In the genomic region with DNA sequence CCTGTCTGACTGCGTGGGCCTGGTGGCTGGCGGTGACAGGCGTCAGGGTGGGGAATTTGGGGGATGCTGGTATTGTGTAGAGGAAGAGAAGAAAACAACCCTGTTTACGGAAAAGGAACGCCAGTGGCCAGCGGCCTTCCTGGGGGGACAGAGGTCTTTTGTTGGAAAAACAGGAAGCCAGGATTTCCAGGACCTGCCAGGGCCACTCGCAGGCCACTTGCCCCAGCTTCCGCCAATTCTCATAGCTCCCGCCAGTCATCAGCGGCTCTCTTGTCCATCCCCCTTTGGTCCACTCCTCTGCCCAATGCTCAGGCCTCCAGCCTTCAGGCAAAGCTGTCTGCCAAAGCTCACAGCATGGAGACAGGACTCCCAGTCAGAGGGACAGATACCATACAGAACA, we compare ENCODE assay signal across 9 mouse cellular contexts. TPM values are rescaled to one million over a fixed set of nuclear protein-coding genes. Genes with fewer than 3 reads are reported as not detected.
DNase-seq lines count a peak whose midpoint lies in the region; ATAC-seq and TF ChIP-seq lines count a peak whose summit lies in the region.
"Had no signal": no experiment of that assay in that cellular context is flagged by ENCODE, and none has a peak within 500 bp of the region (broad histone marks: within the 10 kb centered on the region; RNA-seq: fewer than 3 reads in every experiment).

No protein-coding gene starts in this region.

- peaks cover 32% of the 10 kb centered on the region for H3K4me1 ChIP-seq in forebrain, embryonic 12.5 days
- peaks cover 18% of the 10 kb centered on the region for H3K4me1 ChIP-seq in forebrain, embryonic 14.5 days (ENCODE audit: control insufficient read depth, insufficient read depth, low read length)
- H3K4me1 ChIP-seq in cerebellum, adult 2 months (ENCODE audit: control insufficient read depth, insufficient read depth, low read length): peaks cover 58% of the 10 kb centered on the region
- peaks cover 43% of the 10 kb centered on the region in 2 experiments for H3K4me1 ChIP-seq in heart, embryonic 14.5 days (ENCODE audit: control insufficient read depth in 2 of 2, insufficient read depth in 2 of 2, low read length in 2 of 2)
- H3K4me1 ChIP-seq in neural tube, embryonic 13.5 days (replicated peaks): peaks cover 27% of the 10 kb centered on the region

- no peaks in the 10 kb centered on the region for H3K36me3 ChIP-seq in forebrain, embryonic 12.5 days (replicated peaks)
- H3K36me3 ChIP-seq in forebrain, embryonic 14.5 days (ENCODE audit: control insufficient read depth, insufficient read depth, low read length): no peaks in the 10 kb centered on the region
- H3K36me3 ChIP-seq in heart, embryonic 14.5 days (ENCODE audit: control insufficient read depth, insufficient read depth, low read length): no peaks in the 10 kb centered on the region
- no peaks in the 10 kb centered on the region for H3K36me3 ChIP-seq in neural tube, embryonic 13.5 days

- H3K9me3 ChIP-seq in forebrain, embryonic 12.5 days: no peaks in the 10 kb centered on the region
- H3K9me3 ChIP-seq in forebrain, embryonic 14.5 days (replicated peaks; ENCODE audit: control insufficient read depth, low read length): no peaks in the 10 kb centered on the region
- no peaks in the 10 kb centered on the region for H3K9me3 ChIP-seq in heart, embryonic 14.5 days (ENCODE audit: control insufficient read depth, low read length)
- no peaks in the 10 kb centered on the region for H3K9me3 ChIP-seq in neural tube, embryonic 13.5 days

- ATAC-seq in forebrain, embryonic 12.5 days (ENCODE audit: low FRiP score): no peak
- no peak for ATAC-seq in forebrain, embryonic 14.5 days
- ATAC-seq in heart, embryonic 14.5 days (ENCODE audit: insufficient number of reproducible peaks, insufficient read depth, low FRiP score, low read depth): no peak
- no peak for ATAC-seq in neural tube, embryonic 13.5 days (ENCODE audit: low read depth)

- no peak overlapping the region for H3K9ac ChIP-seq in forebrain, embryonic 12.5 days
- no peak overlapping the region for H3K9ac ChIP-seq in forebrain, embryonic 14.5 days (ENCODE audit: low read length)
- peak overlapping the region; percentile 48; the same call in 1 of the 2 replicates for H3K9ac ChIP-seq in heart, embryonic 14.5 days (ENCODE audit: low read length)
- no peak overlapping the region for H3K9ac ChIP-seq in neural tube, embryonic 13.5 days

- no peak overlapping the region for H3K4me3 ChIP-seq in forebrain, embryonic 12.5 days (replicated peaks)
- no peak overlapping the region for H3K4me3 ChIP-seq in forebrain, embryonic 14.5 days (ENCODE audit: low read depth, low read length)
- H3K4me3 ChIP-seq in cerebellum, adult 2 months (replicated peaks; ENCODE audit: insufficient read depth, low read depth, low read length): no peak overlapping the region
- no peak overlapping the region for H3K4me3 ChIP-seq in heart, embryonic 14.5 days (ENCODE audit: control insufficient read depth in 1 of 2, insufficient read depth in 1 of 2, low read depth in 1 of 2, low read length in 2 of 2)
- no peak overlapping the region for H3K4me3 ChIP-seq in neural tube, embryonic 13.5 days
- H3K4me3 ChIP-seq: myocyte had no signal

- DNase-seq in forebrain, embryonic 14.5 days (ENCODE audit: low spot score): no peak
- DNase-seq in cerebellum, adult 2 months: peak; percentile 55 to 67
- DNase-seq in kidney, postnatal 10 days: peak; percentile 77
- DNase-seq in B cell, adult 2 months: no peak
- DNase-seq in yolk sac, embryonic 10.5 days (ENCODE audit: low spot score): no peak

- TF ChIP-seq CTCF in cerebellum, adult 2 months (IDR thresholded peaks at IDR 0.05; ENCODE audit: borderline replicate concordance, insufficient read depth, low read depth, low read length): no peak

- H3K27me3 ChIP-seq in forebrain, embryonic 12.5 days: 0 out of 2 replicates have a peak, but pooled peaks cover 3% of the 10 kb centered on the region
- no peaks in the 10 kb centered on the region for H3K27me3 ChIP-seq in forebrain, embryonic 14.5 days (replicated peaks; ENCODE audit: control insufficient read depth, insufficient read depth, low read length)
- no peaks in the 10 kb centered on the region for H3K27me3 ChIP-seq in cerebellum, adult 2 months (ENCODE audit: control insufficient read depth, insufficient read depth, low read length)
- no peaks in the 10 kb centered on the region for H3K27me3 ChIP-seq in heart, embryonic 14.5 days (ENCODE audit: control insufficient read depth, insufficient read depth, low read length)
- H3K27me3 ChIP-seq in neural tube, embryonic 13.5 days: no peaks in the 10 kb centered on the region

- H3K4me2 ChIP-seq in forebrain, embryonic 12.5 days: no peak overlapping the region
- no peak overlapping the region for H3K4me2 ChIP-seq in forebrain, embryonic 14.5 days (ENCODE audit: low read length)
- no peak overlapping the region for H3K4me2 ChIP-seq in heart, embryonic 14.5 days (ENCODE audit: low read length)
- H3K4me2 ChIP-seq in neural tube, embryonic 13.5 days: no peak overlapping the region

- H3K27ac ChIP-seq in forebrain, embryonic 12.5 days: peak overlapping the region; percentile 50; the same call in 1 of the 2 replicates
- no peak overlapping the region for H3K27ac ChIP-seq in forebrain, embryonic 14.5 days (ENCODE audit: low read depth, low read length)
- H3K27ac ChIP-seq in cerebellum, adult 2 months (ENCODE audit: insufficient read depth, low read length): peak overlapping the region; percentile 75; the same call in 1 of the 2 replicates
- peak overlapping the region; percentile 90 to 95 for H3K27ac ChIP-seq in heart, embryonic 14.5 days (replicated peaks in 1 of 2; ENCODE audit: control insufficient read depth in 1 of 2, insufficient read depth in 1 of 2, low read depth in 2 of 2, low read length in 2 of 2)
- peak overlapping the region; percentile 74 for H3K27ac ChIP-seq in neural tube, embryonic 13.5 days (replicated peaks)

- 62% methylated on average over 10 of the region's 10 CpGs for WGBS in forebrain, embryonic 12.5 days
- 69% methylated on average over 10 of the region's 10 CpGs for WGBS in forebrain, embryonic 14.5 days
- WGBS in cerebellum, adult 2 months: 42% methylated on average over 10 of the region's 10 CpGs
- 18% methylated on average over 10 of the region's 10 CpGs for WGBS in heart, embryonic 14.5 days
- WGBS in neural tube, embryonic 13.5 days: 67% methylated on average over 10 of the region's 10 CpGs

- TF ChIP-seq POLR2A in cerebellum, adult 2 months (IDR thresholded peaks at IDR 0.05; ENCODE audit: borderline replicate concordance, insufficient read depth, low read length): no peak

RNA-seq across cellular contexts. Expression of a gene that starts 20.7 kb away (rescaled TPM):
- 63.1 and 64.3 TPM in 2 replicates for polyA plus RNA-seq in forebrain, embryonic 12.5 days (2016; fragmentation: Nextera tagmentation; extraction: Ambion mirVana)
- polyA plus RNA-seq in forebrain, embryonic 14.5 days (2014; fragmentation: Nextera tagmentation; extraction: Ambion mirVana): 65.5 and 65.8 TPM in 2 replicates
- 28.6 and 32.0 TPM in 2 replicates for polyA plus RNA-seq in cerebellum, adult 2 months (2012; rRNA removed)
- 46.3 and 53.1 TPM in 2 replicates for polyA plus RNA-seq in heart, embryonic 14.5 days (2014; fragmentation: Nextera tagmentation; extraction: Ambion mirVana)
- 62.4 and 70.9 TPM in 2 replicates for polyA plus RNA-seq in neural tube, embryonic 13.5 days (2015; fragmentation: Nextera tagmentation; extraction: Ambion mirVana)

RNA-seq across cellular contexts. Expression of a gene that starts 21.0 kb away (rescaled TPM):
- 8.3 and 8.9 TPM in 2 replicates for polyA plus RNA-seq in forebrain, embryonic 12.5 days (2016; fragmentation: Nextera tagmentation; extraction: Ambion mirVana)
- polyA plus RNA-seq in forebrain, embryonic 14.5 days (2014; fragmentation: Nextera tagmentation; extraction: Ambion mirVana): 8.4 and 8.8 TPM in 2 replicates
- polyA plus RNA-seq in cerebellum, adult 2 months (2012; rRNA removed): 17.3 and 18.5 TPM in 2 replicates
- polyA plus RNA-seq in heart, embryonic 14.5 days (2014; fragmentation: Nextera tagmentation; extraction: Ambion mirVana): 9.9 and 10.9 TPM in 2 replicates
- 7.8 and 9.3 TPM in 2 replicates for polyA plus RNA-seq in neural tube, embryonic 13.5 days (2015; fragmentation: Nextera tagmentation; extraction: Ambion mirVana)

RNA-seq across cellular contexts. Expression of a gene that starts 21.9 kb away (rescaled TPM):
- polyA plus RNA-seq in forebrain, embryonic 12.5 days (2016; fragmentation: Nextera tagmentation; extraction: Ambion mirVana): 46.0 and 49.4 TPM in 2 replicates
- 49.1 and 52.9 TPM in 2 replicates for polyA plus RNA-seq in forebrain, embryonic 14.5 days (2014; fragmentation: Nextera tagmentation; extraction: Ambion mirVana)
- 23.4 and 24.2 TPM in 2 replicates for polyA plus RNA-seq in cerebellum, adult 2 months (2012; rRNA removed)
- 42.3 and 47.1 TPM in 2 replicates for polyA plus RNA-seq in heart, embryonic 14.5 days (2014; fragmentation: Nextera tagmentation; extraction: Ambion mirVana)
- polyA plus RNA-seq in neural tube, embryonic 13.5 days (2015; fragmentation: Nextera tagmentation; extraction: Ambion mirVana): 51.2 and 52.5 TPM in 2 replicates

Comparison
In these comparisons a context has a peak if more than half of its experiments do, and no peak if none do; other contexts are left out.
1. DNase-seq: peak in cerebellum, adult 2 months (2 of 2) and kidney, postnatal 10 days (single experiment); none in forebrain, embryonic 14.5 days (single experiment), B cell, adult 2 months (0 of 2) and yolk sac, embryonic 10.5 days (single experiment).